Mouse (Mus musculus): ENCODE measurements around the gene Rap2b. TPM values are rescaled to one million over a fixed set of nuclear protein-coding genes. Genes with fewer than 3 reads are reported as not detected.

The Rap2b gene
- polyA plus RNA-seq, 1 experiment from 2014 or later, result 8.4 TPM

DNA sequence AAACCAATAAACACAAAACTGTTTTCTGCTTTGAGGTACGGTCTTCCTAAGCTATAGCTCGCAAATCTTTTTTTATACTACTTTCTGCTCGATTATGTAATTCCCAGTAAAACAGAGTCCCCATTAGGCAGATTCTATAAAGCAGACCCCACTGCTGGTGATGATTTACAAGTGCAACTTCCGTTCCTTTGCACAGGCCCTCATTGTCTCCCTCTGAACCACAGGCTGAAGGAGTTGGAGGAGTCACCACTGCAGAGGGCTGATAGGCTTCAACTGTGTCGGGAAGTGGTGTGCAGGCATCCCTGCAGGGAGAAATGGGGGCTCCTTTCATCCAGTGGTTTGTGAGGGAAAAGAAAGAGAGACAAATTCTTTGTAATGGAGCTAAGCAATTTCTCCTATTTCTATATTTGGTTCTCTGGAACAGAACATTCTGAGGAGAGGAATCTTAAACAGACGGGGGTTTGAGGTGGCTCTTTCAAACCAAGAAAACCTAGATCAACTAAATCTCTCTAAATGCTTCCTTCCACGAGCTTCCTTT is 2.6 kb upstream of the Rap2b start:
- no peaks in the 10 kb centered on the region for H3K9me3 ChIP-seq
- ATAC-seq (ENCODE audit: borderline replicate concordance, extremely low read depth, low FRiP score, low TSS enrichment), result no peak
- no peaks in the 10 kb centered on the region for H3K36me3 ChIP-seq
- no peak overlapping the region for H3K27ac ChIP-seq
- H3K4me2 ChIP-seq, result no peak overlapping the region
- H3K4me3 ChIP-seq, result no peak overlapping the region
- no peak overlapping the region for H3K9ac ChIP-seq
- WGBS, result 56% methylated on average over 7 of the region's 7 CpGs
- H3K27me3 ChIP-seq, result no peaks in the 10 kb centered on the region
- no peaks in the 10 kb centered on the region for H3K4me1 ChIP-seq

DNA sequence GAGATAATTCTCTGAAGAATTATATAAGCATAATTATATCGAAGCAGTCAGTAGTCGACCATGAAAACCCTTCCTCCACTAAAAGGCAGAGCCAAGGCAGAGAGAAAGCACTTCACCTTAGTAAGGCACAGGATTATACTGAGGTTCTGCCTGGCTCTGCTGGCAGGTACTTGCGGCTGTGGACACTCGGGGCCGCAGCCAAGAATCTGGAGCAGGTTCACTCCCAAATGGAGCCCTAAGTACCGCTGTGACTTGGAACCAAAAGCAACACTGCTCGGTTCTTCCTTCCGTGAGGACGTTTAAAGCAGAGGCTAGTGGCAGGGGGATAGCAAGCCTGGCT is 1.4 kb downstream of the Rap2b start:
- Histone ChIP-seq H3K27ac (peak overlapping the region; percentile 92), H3K4me3 (peak overlapping the region; percentile 91), H3K4me2 (peak overlapping the region; percentile 93), H3K36me3 (no peaks in the 10 kb centered on the region), H3K9ac (peak overlapping the region; percentile 56), H3K9me3 (no peaks in the 10 kb centered on the region), H3K4me1 (peaks cover 18% of the 10 kb centered on the region), H3K27me3 (no peaks in the 10 kb centered on the region)
- WGBS, result 7% methylated on average over 9 of the region's 9 CpGs
- ATAC-seq (ENCODE audit: borderline replicate concordance, extremely low read depth, low FRiP score, low TSS enrichment), result no peak

DNA sequence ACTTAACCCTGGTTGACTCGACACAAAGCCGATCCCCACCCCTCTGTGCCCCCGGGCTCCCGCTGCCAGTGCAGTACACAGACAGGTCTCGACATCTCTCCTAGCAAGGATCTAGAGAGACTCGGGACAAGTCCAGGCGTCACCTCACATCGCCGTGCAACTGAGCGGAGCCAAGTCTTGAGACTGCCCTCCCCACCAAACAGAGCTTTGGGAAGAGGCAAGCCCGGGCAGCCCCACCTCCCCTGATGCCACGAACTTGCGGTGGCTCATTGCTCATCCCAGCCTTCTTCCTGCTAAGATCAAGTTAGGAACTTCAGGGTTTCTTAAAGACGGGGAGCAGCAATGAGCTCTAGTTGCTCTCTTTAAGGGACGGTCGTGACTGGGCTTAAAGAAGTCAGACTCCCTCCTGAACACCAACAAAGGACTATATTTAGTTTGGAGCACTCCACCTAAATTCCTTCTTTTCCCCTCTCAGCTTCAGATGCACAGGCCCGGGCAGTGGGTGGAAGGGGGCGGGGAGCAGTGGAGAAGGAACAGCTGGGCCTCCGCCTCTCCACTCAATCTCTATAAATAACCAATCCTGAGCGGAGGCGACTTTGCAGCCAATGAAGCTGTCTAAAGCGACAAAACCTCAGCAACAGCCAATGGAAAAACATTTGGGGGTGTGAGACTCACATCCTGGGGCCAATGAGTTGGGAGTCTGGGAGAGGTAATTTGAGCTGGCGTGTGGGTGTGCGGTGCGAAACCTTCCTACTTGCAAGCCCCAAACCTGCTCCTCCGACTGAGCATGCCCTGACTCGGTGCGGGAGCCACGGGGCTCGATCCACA is 1.9 kb downstream of the Rap2b start:
- ATAC-seq (ENCODE audit: borderline replicate concordance, extremely low read depth, low FRiP score, low TSS enrichment), result peak; percentile 96
- peak overlapping the region; percentile 56 for H3K9ac ChIP-seq
- peak overlapping the region; percentile 98 for H3K27ac ChIP-seq
- H3K27me3 ChIP-seq, result no peaks in the 10 kb centered on the region
- H3K4me1 ChIP-seq, result peaks cover 23% of the 10 kb centered on the region
- H3K9me3 ChIP-seq, result no peaks in the 10 kb centered on the region
- no peaks in the 10 kb centered on the region for H3K36me3 ChIP-seq
- H3K4me2 ChIP-seq, result peak overlapping the region; percentile 93
- 1% methylated on average over 30 of the region's 30 CpGs for WGBS
- H3K4me3 ChIP-seq, result peak overlapping the region; percentile 91

DNA sequence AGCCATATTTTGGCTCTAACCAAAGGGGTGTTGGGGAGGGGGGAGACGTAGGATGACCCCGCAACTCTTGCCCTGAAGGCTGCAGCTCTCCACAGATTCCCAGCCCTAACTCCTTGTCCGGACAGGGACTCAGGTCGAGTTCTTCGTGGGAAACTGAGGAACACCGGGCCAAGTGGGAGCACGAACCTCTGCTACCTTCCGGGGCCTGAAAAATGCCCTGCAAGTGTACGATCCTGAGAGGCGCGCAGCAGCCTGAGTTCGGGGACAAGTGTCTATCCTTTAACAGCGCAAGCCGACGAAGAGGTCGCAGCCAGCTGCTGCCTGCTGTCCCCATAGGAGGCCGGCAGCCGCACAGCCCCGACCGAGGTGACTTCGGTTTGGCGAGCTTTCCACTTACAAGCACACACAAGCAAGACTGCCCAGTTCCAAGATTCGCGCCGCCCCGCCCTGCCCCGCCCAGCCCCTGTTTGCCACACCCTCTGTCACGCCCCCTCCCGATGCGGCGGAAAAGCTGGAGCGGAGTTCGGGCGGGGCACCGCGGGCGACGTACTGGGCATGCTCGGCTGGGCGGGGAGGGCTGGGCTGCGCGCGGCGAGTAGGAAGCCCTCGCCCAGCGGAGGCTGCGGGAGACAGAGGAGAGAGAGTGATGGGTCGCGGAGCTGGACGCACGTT is 2.7 kb downstream of the Rap2b start:
- H3K4me1 ChIP-seq, result peaks cover 24% of the 10 kb centered on the region
- peak overlapping the region; percentile 98 for H3K27ac ChIP-seq
- no peaks in the 10 kb centered on the region for H3K36me3 ChIP-seq
- no peaks in the 10 kb centered on the region for H3K9me3 ChIP-seq
- peak; percentile 93 for ATAC-seq (ENCODE audit: borderline replicate concordance, extremely low read depth, low FRiP score, low TSS enrichment)
- no peaks in the 10 kb centered on the region for H3K27me3 ChIP-seq
- peak overlapping the region; percentile 91 for H3K4me3 ChIP-seq
- peak overlapping the region; percentile 93 for H3K4me2 ChIP-seq
- under 1% methylated on average over 38 of the region's 51 CpGs for WGBS
- H3K9ac ChIP-seq, result peak overlapping the region; percentile 84

DNA sequence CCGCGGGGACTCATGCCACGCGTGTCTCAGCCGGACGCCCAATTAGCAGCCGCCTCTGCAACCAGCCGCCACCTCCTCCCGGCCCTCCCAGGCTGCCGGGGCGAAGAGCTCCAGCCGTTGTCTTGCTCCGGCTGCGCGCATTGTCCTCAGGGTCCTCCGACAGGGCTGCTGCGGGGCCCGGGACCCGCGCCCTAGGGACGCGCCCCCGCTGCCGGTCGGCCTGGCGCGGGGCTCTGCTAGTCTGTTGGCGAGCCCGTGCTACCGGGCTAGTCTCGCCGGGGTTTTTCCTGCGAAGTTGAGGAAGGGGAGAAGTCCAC is 3.2 kb downstream of the Rap2b start:
- H3K4me2 ChIP-seq, result peak overlapping the region; percentile 93
- ATAC-seq (ENCODE audit: borderline replicate concordance, extremely low read depth, low FRiP score, low TSS enrichment), result peak; percentile 7
- H3K9me3 ChIP-seq, result no peaks in the 10 kb centered on the region
- H3K27me3 ChIP-seq, result no peaks in the 10 kb centered on the region
- H3K9ac ChIP-seq, result peak overlapping the region; percentile 78
- peak overlapping the region; percentile 91 for H3K4me3 ChIP-seq
- peaks cover 24% of the 10 kb centered on the region for H3K4me1 ChIP-seq
- WGBS, result under 1% methylated on average over 32 of the region's 33 CpGs
- no peaks in the 10 kb centered on the region for H3K36me3 ChIP-seq
- H3K27ac ChIP-seq, result peak overlapping the region; percentile 98

DNA sequence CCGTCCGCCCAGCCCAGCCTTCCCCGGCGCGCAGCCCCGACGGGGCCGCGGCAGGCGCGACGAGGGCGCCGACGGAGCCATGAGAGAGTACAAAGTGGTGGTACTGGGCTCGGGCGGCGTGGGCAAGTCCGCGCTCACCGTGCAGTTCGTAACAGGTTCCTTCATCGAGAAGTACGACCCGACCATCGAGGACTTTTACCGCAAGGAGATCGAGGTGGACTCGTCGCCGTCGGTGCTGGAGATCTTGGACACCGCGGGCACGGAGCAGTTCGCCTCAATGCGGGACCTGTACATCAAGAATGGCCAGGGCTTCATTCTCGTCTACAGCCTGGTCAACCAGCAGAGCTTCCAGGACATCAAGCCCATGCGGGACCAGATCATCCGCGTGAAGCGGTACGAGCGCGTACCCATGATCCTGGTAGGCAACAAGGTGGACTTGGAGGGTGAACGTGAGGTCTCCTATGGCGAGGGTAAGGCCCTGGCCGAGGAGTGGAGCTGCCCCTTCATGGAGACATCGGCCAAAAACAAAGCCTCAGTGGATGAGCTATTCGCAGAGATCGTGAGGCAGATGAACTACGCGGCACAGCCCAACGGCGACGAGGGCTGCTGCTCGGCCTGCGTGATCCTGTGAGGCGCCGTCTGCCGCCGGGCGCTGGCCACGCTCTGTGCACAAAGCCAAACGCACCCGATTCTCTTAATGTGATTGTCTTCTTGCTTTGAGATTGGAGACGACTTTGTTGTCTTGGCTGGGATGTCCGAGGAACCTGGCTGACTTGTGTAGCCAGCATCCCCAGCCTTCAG is 3.7 kb downstream of the Rap2b start:
- no peaks in the 10 kb centered on the region for H3K9me3 ChIP-seq
- ATAC-seq (ENCODE audit: borderline replicate concordance, extremely low read depth, low FRiP score, low TSS enrichment), result peak; percentile 1; the same call in 1 of the 2 replicates
- H3K9ac ChIP-seq, result peak overlapping the region; percentile 78
- H3K36me3 ChIP-seq, result no peaks in the 10 kb centered on the region
- H3K4me2 ChIP-seq, result peak overlapping the region; percentile 93
- under 1% methylated on average over 68 of the region's 68 CpGs for WGBS
- H3K4me1 ChIP-seq, result peaks cover 24% of the 10 kb centered on the region
- peak overlapping the region; percentile 91 for H3K4me3 ChIP-seq
- H3K27me3 ChIP-seq, result no peaks in the 10 kb centered on the region
- H3K27ac ChIP-seq, result peak overlapping the region; percentile 98

DNA sequence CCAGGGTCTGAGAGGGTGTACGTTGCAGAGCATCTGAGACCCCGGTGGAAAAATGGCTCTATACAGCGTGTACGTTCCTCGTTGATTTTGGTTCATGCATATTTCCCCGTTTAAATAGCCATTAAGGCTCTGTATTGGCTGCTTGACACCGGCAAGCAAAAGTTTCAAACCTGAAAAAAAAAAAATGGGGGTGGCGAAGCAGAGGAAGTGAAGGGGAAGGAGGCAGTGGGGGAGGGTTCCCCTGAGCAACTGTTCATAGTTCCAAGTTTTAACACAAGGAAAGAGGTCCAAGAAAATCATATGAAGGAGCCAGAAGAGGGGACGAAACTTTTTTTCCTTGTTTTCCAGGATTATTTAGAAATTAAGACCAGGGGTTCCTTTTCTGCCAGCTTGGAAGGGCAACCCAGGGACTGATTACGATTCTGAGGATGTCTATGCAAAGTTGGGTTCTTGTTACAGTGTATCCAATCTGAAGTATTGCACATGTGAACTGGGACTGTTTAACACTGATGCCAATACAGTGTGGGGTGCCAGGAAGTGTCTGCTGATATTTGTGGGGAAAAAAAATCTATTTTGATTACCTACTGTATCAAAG is 4.4 kb downstream of the Rap2b start, which contains the start of gene B430305J03Rik:
B430305J03Rik (minus strand) TSS at position 173 of the 595 bp plus-strand sequence.
- Histone ChIP-seq H3K4me2 (peak within 1 kb of the TSS; percentile 93), H3K9me3 (no peaks in the 10 kb centered on the region), H3K4me3 (peak within 1 kb of the TSS; percentile 91), H3K27me3 (no peaks in the 10 kb centered on the region), H3K27ac (peak within 1 kb of the TSS; percentile 98), H3K9ac (peak within 1 kb of the TSS; percentile 78), H3K36me3 (no peaks in the 10 kb centered on the region), H3K4me1 (peaks cover 24% of the 10 kb centered on the region)
- 2% methylated on average over 10 of the region's 10 CpGs for WGBS
- no peak for ATAC-seq (ENCODE audit: borderline replicate concordance, extremely low read depth, low FRiP score, low TSS enrichment)

DNA sequence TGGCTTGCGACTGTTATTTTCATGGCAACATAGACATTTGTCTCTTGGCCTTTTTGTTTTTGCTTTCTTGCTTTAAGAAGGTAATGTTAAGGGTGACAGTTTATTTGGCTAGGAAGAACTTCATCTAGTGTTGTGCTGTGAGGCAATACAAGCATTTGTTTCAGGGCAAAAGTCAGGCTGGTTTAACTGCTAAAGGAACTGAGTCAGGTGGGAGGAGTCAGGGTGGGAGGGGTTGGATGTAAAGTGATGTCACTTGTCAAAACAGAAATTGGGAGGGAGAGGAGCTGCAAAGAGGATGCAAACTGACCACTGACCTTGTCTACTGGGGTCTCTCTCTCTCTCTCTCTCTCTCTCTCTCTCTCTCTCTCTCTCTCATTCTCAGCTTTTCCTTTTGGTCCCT is 7.0 kb downstream of the Rap2b start:
- peaks cover 24% of the 10 kb centered on the region for H3K4me1 ChIP-seq
- H3K36me3 ChIP-seq, result no peaks in the 10 kb centered on the region
- no peaks in the 10 kb centered on the region for H3K9me3 ChIP-seq
- no peak overlapping the region for H3K4me2 ChIP-seq
- no peaks in the 10 kb centered on the region for H3K27me3 ChIP-seq
- H3K27ac ChIP-seq, result no peak overlapping the region
- no peak overlapping the region for H3K9ac ChIP-seq
- 100% methylated on average over 1 of the region's 1 CpGs for WGBS
- H3K4me3 ChIP-seq, result no peak overlapping the region
- no peak for ATAC-seq (ENCODE audit: borderline replicate concordance, extremely low read depth, low FRiP score, low TSS enrichment)

DNA sequence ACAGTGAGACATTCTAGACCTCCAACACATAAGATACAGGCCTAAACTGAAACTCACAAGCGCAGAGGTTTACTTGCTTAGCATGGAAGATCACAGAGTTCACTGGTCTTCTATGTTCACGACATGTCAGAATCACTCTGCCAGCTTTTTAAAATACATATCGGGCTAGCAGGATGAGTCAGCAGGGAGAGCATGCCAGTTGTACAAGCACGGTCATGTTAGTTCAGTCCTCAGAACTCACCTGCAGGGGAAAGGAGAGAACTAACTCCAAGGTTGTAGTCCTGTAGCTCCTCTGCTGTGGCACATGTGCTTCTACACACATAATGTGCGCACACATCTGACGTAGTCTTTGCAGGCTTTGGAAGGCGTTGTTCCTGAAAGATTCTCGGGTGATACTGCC is 14.6 kb downstream of the Rap2b start:
- no peak overlapping the region for H3K4me3 ChIP-seq
- H3K9ac ChIP-seq, result no peak overlapping the region
- no peak overlapping the region for H3K4me2 ChIP-seq
- no peaks in the 10 kb centered on the region for H3K27me3 ChIP-seq
- 86% methylated on average over 8 of the region's 8 CpGs for WGBS
- no peak overlapping the region for H3K27ac ChIP-seq
- no peak for ATAC-seq (ENCODE audit: borderline replicate concordance, extremely low read depth, low FRiP score, low TSS enrichment)
- H3K36me3 ChIP-seq, result no peaks in the 10 kb centered on the region
- no peaks in the 10 kb centered on the region for H3K9me3 ChIP-seq
- no peaks in the 10 kb centered on the region for H3K4me1 ChIP-seq

DNA sequence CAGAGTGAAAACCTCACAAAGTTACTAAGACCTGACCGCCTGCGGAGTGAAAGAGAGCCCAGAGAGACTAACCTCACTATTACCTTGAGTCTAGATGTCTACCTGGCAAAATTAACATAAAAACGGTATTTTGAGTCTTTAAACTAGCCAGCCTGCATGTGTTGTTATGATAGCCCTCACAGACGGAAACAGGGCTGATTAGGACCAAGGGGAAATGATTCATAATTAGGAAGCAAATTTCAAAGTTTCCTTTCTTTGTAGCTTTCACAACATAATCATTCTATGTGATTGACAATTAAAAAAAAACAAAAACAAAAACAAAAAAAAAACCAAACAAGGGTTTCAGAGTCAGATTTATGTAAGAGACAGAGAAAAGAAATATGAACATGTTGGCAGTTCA is 24.9 kb downstream of the Rap2b start:
- Histone ChIP-seq H3K36me3 (no peaks in the 10 kb centered on the region), H3K4me2 (no peak overlapping the region), H3K4me1 (no peaks in the 10 kb centered on the region), H3K9me3 (no peaks in the 10 kb centered on the region), H3K27me3 (no peaks in the 10 kb centered on the region), H3K27ac (no peak overlapping the region), H3K4me3 (no peak overlapping the region), H3K9ac (no peak overlapping the region)
- WGBS, result 69% methylated on average over 4 of the region's 4 CpGs
- ATAC-seq (ENCODE audit: borderline replicate concordance, extremely low read depth, low FRiP score, low TSS enrichment), result no peak

DNA sequence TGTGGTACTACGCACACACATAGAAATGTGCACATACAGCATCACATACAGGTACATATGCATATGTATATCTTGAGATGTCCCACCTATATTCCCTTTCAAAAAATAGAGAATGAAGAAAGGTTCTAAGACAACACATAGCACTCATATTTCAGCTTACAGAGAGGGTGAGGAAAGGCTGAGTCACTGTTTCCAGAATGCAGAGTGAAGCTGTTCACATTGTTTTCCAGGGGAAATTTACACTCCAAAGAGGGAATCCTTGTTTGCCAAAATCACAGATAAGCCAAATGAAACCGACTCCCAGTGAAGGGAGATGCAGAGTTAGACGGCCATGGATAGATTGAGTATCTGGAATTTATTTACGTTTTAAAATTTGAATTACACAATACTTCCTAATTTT is 30.1 kb downstream of the Rap2b start:
- ATAC-seq (ENCODE audit: borderline replicate concordance, extremely low read depth, low FRiP score, low TSS enrichment), result no peak
- Histone ChIP-seq H3K36me3 (no peaks in the 10 kb centered on the region), H3K9ac (no peak overlapping the region), H3K4me2 (no peak overlapping the region), H3K4me3 (no peak overlapping the region), H3K27me3 (no peaks in the 10 kb centered on the region), H3K4me1 (no peaks in the 10 kb centered on the region), H3K9me3 (no peaks in the 10 kb centered on the region), H3K27ac (no peak overlapping the region)
- 49% methylated on average over 4 of the region's 4 CpGs for WGBS
